Mouse (Mus musculus): Measurements from ENCODE around the gene Rlbp1. TPM values are rescaled to one million over a fixed set of nuclear protein-coding genes. Genes with fewer than 3 reads are reported as not detected.

Rlbp1 gene
- 0.10 TPM in 1 of 2 replicates, not detected in the other for polyA plus RNA-seq (2015; fragmentation: Nextera tagmentation; extraction: Ambion mirVana)

- H3K4me1 ChIP-seq (replicated peaks) = peaks cover 3% of the 10 kb centered on the region
- H3K36me3 ChIP-seq (replicated peaks) = no peaks in the 10 kb centered on the region
- WGBS (ENCODE audit: insufficient replicate concordance) = 69% methylated on average over 16 of the region's 16 CpGs
- no peak within 1 kb of the TSS for H3K4me2 ChIP-seq
- H3K27me3 ChIP-seq = no peaks in the 10 kb centered on the region
- no peaks in the 10 kb centered on the region for H3K9me3 ChIP-seq (replicated peaks)
- H3K27ac ChIP-seq (replicated peaks) = no peak within 1 kb of the TSS
- H3K4me3 ChIP-seq (replicated peaks) = no peak within 1 kb of the TSS
- H3K9ac ChIP-seq = no peak within 1 kb of the TSS
- ATAC-seq (ENCODE audit: insufficient read depth) = no peak
Measured at GRCm38 (mm10) chr7:79386422-79387133, at the start of gene Rlbp1. Rlbp1 (minus strand) TSS chr7:79387048.

- Histone ChIP-seq H3K27me3 (no peaks in the 10 kb centered on the region), H3K4me3 (replicated peaks) (no peak overlapping the region), H3K4me1 (replicated peaks) (no peaks in the 10 kb centered on the region), H3K36me3 (replicated peaks) (peaks cover 36% of the 10 kb centered on the region), H3K4me2 (no peak overlapping the region), H3K9me3 (replicated peaks) (no peaks in the 10 kb centered on the region), H3K27ac (replicated peaks) (no peak overlapping the region), H3K9ac (no peak overlapping the region)
- ATAC-seq (ENCODE audit: insufficient read depth) = no peak
- WGBS (ENCODE audit: insufficient replicate concordance) = 70% methylated on average over 5 of the region's 5 CpGs
Measured at GRCm38 (mm10) chr7:79428243-79428642, 41.4 kb upstream of the Rlbp1 start.

- Histone ChIP-seq H3K36me3 (replicated peaks) (peaks cover 31% of the 10 kb centered on the region), H3K27me3 (no peaks in the 10 kb centered on the region), H3K4me2 (no peak overlapping the region), H3K9ac (no peak overlapping the region), H3K9me3 (replicated peaks) (no peaks in the 10 kb centered on the region), H3K4me3 (replicated peaks) (no peak overlapping the region), H3K27ac (replicated peaks) (no peak overlapping the region), H3K4me1 (replicated peaks) (no peaks in the 10 kb centered on the region)
- WGBS (ENCODE audit: insufficient replicate concordance) = 84% methylated on average over 10 of the region's 10 CpGs
- ATAC-seq (ENCODE audit: insufficient read depth) = no peak
Measured at GRCm38 (mm10) chr7:79425804-79426203, 39.0 kb upstream of the Rlbp1 start.

GRCm38 (mm10) chr7:79422876-79423275 is 36.0 kb upstream of the Rlbp1 start:
- no peak overlapping the region for H3K27ac ChIP-seq (replicated peaks)
- H3K9me3 ChIP-seq (replicated peaks) = no peaks in the 10 kb centered on the region
- H3K27me3 ChIP-seq = no peaks in the 10 kb centered on the region
- H3K36me3 ChIP-seq (replicated peaks) = peaks cover 55% of the 10 kb centered on the region
- ATAC-seq (ENCODE audit: insufficient read depth) = no peak
- no peak overlapping the region for H3K4me3 ChIP-seq (replicated peaks)
- 62% methylated on average over 10 of the region's 10 CpGs for WGBS (ENCODE audit: insufficient replicate concordance)
- no peaks in the 10 kb centered on the region for H3K4me1 ChIP-seq (replicated peaks)
- no peak overlapping the region for H3K4me2 ChIP-seq
- no peak overlapping the region for H3K9ac ChIP-seq

GRCm38 (mm10) chr7:79419950-79420349 is 33.1 kb upstream of the Rlbp1 start:
- no peaks in the 10 kb centered on the region for H3K9me3 ChIP-seq (replicated peaks)
- no peak overlapping the region for H3K4me2 ChIP-seq
- H3K4me1 ChIP-seq (replicated peaks) = no peaks in the 10 kb centered on the region
- H3K9ac ChIP-seq = no peak overlapping the region
- no peaks in the 10 kb centered on the region for H3K27me3 ChIP-seq
- H3K36me3 ChIP-seq (replicated peaks) = peaks cover 43% of the 10 kb centered on the region
- H3K27ac ChIP-seq (replicated peaks) = no peak overlapping the region
- ATAC-seq (ENCODE audit: insufficient read depth) = no peak
- no peak overlapping the region for H3K4me3 ChIP-seq (replicated peaks)
- 76% methylated on average over 7 of the region's 7 CpGs for WGBS (ENCODE audit: insufficient replicate concordance)

- Histone ChIP-seq H3K4me1 (replicated peaks) (no peaks in the 10 kb centered on the region), H3K9me3 (replicated peaks) (no peaks in the 10 kb centered on the region), H3K27me3 (no peaks in the 10 kb centered on the region), H3K4me3 (replicated peaks) (no peak overlapping the region), H3K4me2 (no peak overlapping the region), H3K27ac (replicated peaks) (no peak overlapping the region), H3K36me3 (replicated peaks) (peaks cover 57% of the 10 kb centered on the region), H3K9ac (no peak overlapping the region)
- ATAC-seq (ENCODE audit: insufficient read depth) = no peak
- 89% methylated on average over 18 of the region's 18 CpGs for WGBS (ENCODE audit: insufficient replicate concordance)
Measured at GRCm38 (mm10) chr7:79414449-79415375, 27.9 kb upstream of the Rlbp1 start.

GRCm38 (mm10) chr7:79400296-79400695 is 13.4 kb upstream of the Rlbp1 start:
- 0 out of 2 replicates have a peak, but pooled peaks cover 2% of the 10 kb centered on the region for H3K4me1 ChIP-seq (replicated peaks)
- H3K9me3 ChIP-seq (replicated peaks) = no peaks in the 10 kb centered on the region
- H3K27ac ChIP-seq (replicated peaks) = no peak overlapping the region
- H3K4me2 ChIP-seq = no peak overlapping the region
- H3K4me3 ChIP-seq (replicated peaks) = no peak overlapping the region
- WGBS (ENCODE audit: insufficient replicate concordance) = 66% methylated on average over 3 of the region's 3 CpGs
- peaks cover 30% of the 10 kb centered on the region for H3K36me3 ChIP-seq (replicated peaks)
- no peak overlapping the region for H3K9ac ChIP-seq
- H3K27me3 ChIP-seq = no peaks in the 10 kb centered on the region
- ATAC-seq (ENCODE audit: insufficient read depth) = no peak

- no peaks in the 10 kb centered on the region for H3K27me3 ChIP-seq
- no peaks in the 10 kb centered on the region for H3K9me3 ChIP-seq (replicated peaks)
- WGBS (ENCODE audit: insufficient replicate concordance) = 81% methylated on average over 12 of the region's 12 CpGs
- peaks cover 24% of the 10 kb centered on the region for H3K36me3 ChIP-seq (replicated peaks)
- H3K4me2 ChIP-seq = no peak overlapping the region
- H3K9ac ChIP-seq = no peak overlapping the region
- peaks cover 3% of the 10 kb centered on the region; the same call in 1 of the 2 replicates for H3K4me1 ChIP-seq (replicated peaks)
- ATAC-seq (ENCODE audit: insufficient read depth) = no peak
- H3K27ac ChIP-seq (replicated peaks) = no peak overlapping the region
- no peak overlapping the region for H3K4me3 ChIP-seq (replicated peaks)
Measured at GRCm38 (mm10) chr7:79398971-79399370, 12.1 kb upstream of the Rlbp1 start.

- no peaks in the 10 kb centered on the region for H3K9me3 ChIP-seq (replicated peaks)
- no peak for ATAC-seq (ENCODE audit: insufficient read depth)
- WGBS (ENCODE audit: insufficient replicate concordance) = 54% methylated on average over 8 of the region's 8 CpGs
Measured at GRCm38 (mm10) chr7:79398426-79398825, 11.6 kb upstream of the Rlbp1 start.

GRCm38 (mm10) chr7:79397446-79397963 is 10.7 kb upstream of the Rlbp1 start:
- no peak overlapping the region for H3K27ac ChIP-seq (replicated peaks)
- no peak overlapping the region for H3K9ac ChIP-seq
- peaks cover 16% of the 10 kb centered on the region for H3K4me1 ChIP-seq (replicated peaks)
- WGBS (ENCODE audit: insufficient replicate concordance) = 62% methylated on average over 10 of the region's 10 CpGs
- H3K4me2 ChIP-seq = no peak overlapping the region
- peaks cover 24% of the 10 kb centered on the region for H3K36me3 ChIP-seq (replicated peaks)
- no peaks in the 10 kb centered on the region for H3K27me3 ChIP-seq
- no peak overlapping the region for H3K4me3 ChIP-seq (replicated peaks)
- no peak for ATAC-seq (ENCODE audit: insufficient read depth)
- no peaks in the 10 kb centered on the region for H3K9me3 ChIP-seq (replicated peaks)

More at GRCm38 (mm10) chr7:79398426-79398825, 11.6 kb upstream of the Rlbp1 start:
- peaks cover 8% of the 10 kb centered on the region for H3K4me1 ChIP-seq (replicated peaks)
- H3K27ac ChIP-seq (replicated peaks) = no peak overlapping the region
- H3K36me3 ChIP-seq (replicated peaks) = peaks cover 24% of the 10 kb centered on the region
- no peak overlapping the region for H3K9ac ChIP-seq
- no peaks in the 10 kb centered on the region for H3K27me3 ChIP-seq
- H3K4me3 ChIP-seq (replicated peaks) = no peak overlapping the region
- no peak overlapping the region for H3K4me2 ChIP-seq

GRCm38 (mm10) chr7:79395186-79395585 is 8.3 kb upstream of the Rlbp1 start:
- 74% methylated on average over 7 of the region's 7 CpGs for WGBS (ENCODE audit: insufficient replicate concordance)
- no peaks in the 10 kb centered on the region for H3K27me3 ChIP-seq
- H3K4me3 ChIP-seq (replicated peaks) = no peak overlapping the region
- no peak for ATAC-seq (ENCODE audit: insufficient read depth)
- no peak overlapping the region for H3K9ac ChIP-seq
- no peak overlapping the region for H3K27ac ChIP-seq (replicated peaks)
- H3K36me3 ChIP-seq (replicated peaks) = peaks cover 17% of the 10 kb centered on the region; the same call in 1 of the 2 replicates
- no peak overlapping the region for H3K4me2 ChIP-seq
- H3K9me3 ChIP-seq (replicated peaks) = no peaks in the 10 kb centered on the region
- peaks cover 21% of the 10 kb centered on the region for H3K4me1 ChIP-seq (replicated peaks)

All from liver, embryonic 15.5 days (tissue).